ENCODE assay signal across 26 mouse cellular contexts in genomic region chr16:92960740-92961139, GRCm38 (mm10).
A peak's percentile ranks its signal among the peaks of the same experiment; 100 is the strongest.
DNase-seq lines count a peak whose midpoint lies in the region; ATAC-seq and TF ChIP-seq lines count a peak whose summit lies in the region.
"Had no signal": no experiment of that assay in that cellular context is flagged by ENCODE, and none has a peak within 500 bp of the region (broad histone marks: within the 10 kb centered on the region; RNA-seq: fewer than 3 reads in every experiment).

No protein-coding gene starts in this region.

- H3K4me3 ChIP-seq in kidney, embryonic 16.5 days (ENCODE audit: low read length), result no peak overlapping the region
- H3K4me3 ChIP-seq in myocyte, result no peak overlapping the region
- H3K4me3 ChIP-seq in intestine, embryonic 15.5 days (replicated peaks), result no peak overlapping the region
- H3K4me3 ChIP-seq: embryonic facial prominence, embryonic 12.5 days; erythroblast, embryonic 14.5 days; forebrain, embryonic 12.5 days; forebrain, embryonic 15.5 days; heart, adult 2 months; hindbrain, embryonic 10.5 days; hindbrain, embryonic 13.5 days had no signal

- no peak overlapping the region for H3K9ac ChIP-seq in kidney, embryonic 16.5 days (replicated peaks; ENCODE audit: low read length)
- no peak overlapping the region for H3K9ac ChIP-seq in intestine, embryonic 15.5 days
- H3K9ac ChIP-seq: embryonic facial prominence, embryonic 12.5 days; forebrain, embryonic 12.5 days; forebrain, embryonic 15.5 days; hindbrain, embryonic 13.5 days had no signal

- H3K9me3 ChIP-seq in kidney, embryonic 16.5 days (ENCODE audit: low read length), result no peaks in the 10 kb centered on the region
- H3K9me3 ChIP-seq in intestine, embryonic 15.5 days, result no peaks in the 10 kb centered on the region
- H3K9me3 ChIP-seq: embryonic facial prominence, embryonic 12.5 days; forebrain, embryonic 12.5 days; forebrain, embryonic 15.5 days; G1E; hindbrain, embryonic 10.5 days; hindbrain, embryonic 13.5 days had no signal

- DNase-seq in gastrocnemius, adult 18-20 months (ENCODE audit: low spot score), result peak; percentile 40
- no peak for DNase-seq in gastrocnemius, postnatal 10 days
- DNase-seq in kidney, adult 8-10 months, result no peak
- DNase-seq: adrenal gland, postnatal 10 days; B cell, adult 2 months; cerebellum, adult 18-20 months; cerebellum, adult 9-10 months; cerebellum, postnatal 14 days; gastrocnemius, postnatal 36 days; heart, adult 2 months; heart, postnatal 36 days had no signal

- H3K4me2 ChIP-seq in kidney, embryonic 16.5 days (replicated peaks; ENCODE audit: low read depth, low read length), result no peak overlapping the region
- H3K4me2 ChIP-seq in myocyte (ENCODE audit: low read depth), result no peak overlapping the region
- H3K4me2 ChIP-seq in intestine, embryonic 15.5 days (replicated peaks), result no peak overlapping the region
- H3K4me2 ChIP-seq: embryonic facial prominence, embryonic 12.5 days; forebrain, embryonic 12.5 days; forebrain, embryonic 15.5 days; heart, embryonic 11.5 days; hindbrain, embryonic 13.5 days had no signal

- peaks cover 5% of the 10 kb centered on the region for H3K4me1 ChIP-seq in kidney, embryonic 16.5 days (ENCODE audit: insufficient read depth, low read length)
- peaks cover under 1% of the 10 kb centered on the region; the same call in 1 of the 2 replicates for H3K4me1 ChIP-seq in intestine, embryonic 15.5 days (replicated peaks)
- H3K4me1 ChIP-seq: embryonic facial prominence, embryonic 12.5 days; forebrain, embryonic 12.5 days; forebrain, embryonic 15.5 days; hindbrain, embryonic 13.5 days had no signal

- TF ChIP-seq POLR2A in myocyte (IDR thresholded peaks at IDR 0.05; ENCODE audit: insufficient read length, low read depth), result no peak

- H3K27ac ChIP-seq in kidney, embryonic 16.5 days (ENCODE audit: low read length), result no peak overlapping the region
- no peak overlapping the region for H3K27ac ChIP-seq in intestine, embryonic 15.5 days
- H3K27ac ChIP-seq: embryonic facial prominence, embryonic 12.5 days; forebrain, embryonic 12.5 days; forebrain, embryonic 15.5 days; heart, adult 2 months; hindbrain, embryonic 10.5 days; hindbrain, embryonic 13.5 days had no signal

- WGBS in kidney, embryonic 16.5 days, result 71% methylated on average over 7 of the region's 7 CpGs
- WGBS in intestine, embryonic 15.5 days, result 77% methylated on average over 7 of the region's 7 CpGs

- H3K27me3 ChIP-seq in kidney, embryonic 16.5 days (ENCODE audit: insufficient read depth, low read length), result no peaks in the 10 kb centered on the region
- H3K27me3 ChIP-seq in myocyte (ENCODE audit: control insufficient read depth, insufficient read depth, insufficient read length), result no peaks in the 10 kb centered on the region
- no peaks in the 10 kb centered on the region for H3K27me3 ChIP-seq in intestine, embryonic 15.5 days (replicated peaks)
- H3K27me3 ChIP-seq: CH12.LX; embryonic facial prominence, embryonic 12.5 days; forebrain, embryonic 12.5 days; forebrain, embryonic 15.5 days; hindbrain, embryonic 13.5 days; Patski had no signal

- H3K36me3 ChIP-seq in kidney, embryonic 16.5 days (ENCODE audit: insufficient read depth, low read length), result no peaks in the 10 kb centered on the region
- H3K36me3 ChIP-seq in myocyte (ENCODE audit: control insufficient read depth, insufficient read depth), result no peaks in the 10 kb centered on the region
- H3K36me3 ChIP-seq in intestine, embryonic 15.5 days, result no peaks in the 10 kb centered on the region
- H3K36me3 ChIP-seq: embryonic facial prominence, embryonic 12.5 days; forebrain, embryonic 12.5 days; forebrain, embryonic 15.5 days; G1E; hindbrain, embryonic 10.5 days; hindbrain, embryonic 13.5 days had no signal

- no peak overlapping the region for H3ac ChIP-seq in myocyte (ENCODE audit: control insufficient read depth, insufficient read length)

- 0 out of 2 replicates have a peak, but pooled peaks have one; percentile 19 for ATAC-seq in kidney, embryonic 16.5 days (ENCODE audit: low FRiP score, low TSS enrichment)
- ATAC-seq in intestine, embryonic 15.5 days, result no peak
- ATAC-seq: forebrain, embryonic 15.5 days; hindbrain, embryonic 16.5 days; intestine, embryonic 16.5 days; Patski had no signal

- no peaks in the 10 kb centered on the region for H3K79me2 ChIP-seq in myocyte (ENCODE audit: control insufficient read depth, insufficient read depth)

TF ChIP-seq in myocyte, 11 proteins besides CTCF, POLR2A, EP300 and RAD21:
- TF ChIP-seq USF1 (IDR thresholded peaks at IDR 0.05; ENCODE audit: low read depth), result no peak
- peak in 2 of 3 experiments; percentile 17 to 63 for TF ChIP-seq MYOD1 (IDR thresholded peaks at IDR 0.05; ENCODE audit: control insufficient read depth in 1 of 3, insufficient read length in 2 of 3, low read depth in 2 of 3)
- peak in 2 of 3 experiments; percentile 53 to 69 for TF ChIP-seq MYOG (IDR thresholded peaks at IDR 0.05; ENCODE audit: control insufficient read depth in 1 of 3, insufficient read depth in 1 of 3, insufficient read length in 2 of 3, low read depth in 2 of 3)
